Mouse (Mus musculus) lung, embryonic 16.5 days (tissue): ENCODE measurements around the gene Stx8. TPM values are rescaled to one million over a fixed set of nuclear protein-coding genes. Genes with fewer than 3 reads are reported as not detected.

ENCODE experiments used
- ATAC-seq: fragments of 200-750 bp; cut with Nextera tagmentation; 2 replicates; pipeline ENCODE4 v1.8.0; 2017; ENCODE audit warnings: low read depth, mild to moderate bottlenecking, moderate library complexity
- H3K27ac ChIP-seq: fragments of 300-500 bp; sonication (generic); 2 replicates; pipeline ENCODE4 v1.5.1; 2014; ENCODE audit warnings: mild to moderate bottlenecking, control low read depth, low read length
- H3K27me3 ChIP-seq: fragments of 300-500 bp; sonication (generic); 2 replicates; pipeline ENCODE4 v1.6.1; 2014; ENCODE audit warnings: low read depth, low read length, mixed read lengths; ENCODE audit not compliant: control insufficient read depth, insufficient read depth
- H3K36me3 ChIP-seq: fragments of 300-500 bp; sonication (generic); 2 replicates; pipeline ENCODE4 v1.6.1; 2014; ENCODE audit warnings: low read length; ENCODE audit not compliant: control insufficient read depth, insufficient read depth
- H3K4me1 ChIP-seq: fragments of 300-500 bp; sonication (generic); replicated peaks from 2 replicates; pipeline ENCODE4 v1.6.1; 2014; ENCODE audit warnings: low read length, mixed read lengths; ENCODE audit not compliant: control insufficient read depth, insufficient read depth
- H3K4me2 ChIP-seq: fragments of 300-500 bp; sonication (generic); 2 replicates; pipeline ENCODE4 v1.6.1; 2014; ENCODE audit warnings: low read depth, low read length, control low read depth
- H3K4me3 ChIP-seq: fragments of 300-500 bp; sonication (generic); 2 replicates; pipeline ENCODE4 v1.5.1; 2014; ENCODE audit warnings: mild to moderate bottlenecking, low read length, control low read depth
- H3K9ac ChIP-seq: fragments of 300-500 bp; sonication (generic); 2 replicates; pipeline ENCODE4 v1.6.1; 2014; ENCODE audit warnings: low read length, control low read depth
- H3K9me3 ChIP-seq: fragments of 300-500 bp; sonication (generic); 2 replicates; pipeline ENCODE4 v1.6.1; 2016; ENCODE audit warnings: low read length; ENCODE audit not compliant: control insufficient read depth
- WGBS: fragments of 180-500 bp; shearing (Covaris S2); extraction: QIAGEN DNeasy Blood & Tissue Kit; methylation state at CpG from one replicate; pipeline ENCODE4 v1.1.7; 2014; 5-methylcytosine and 5-hydroxymethylcytosine counted together
- polyA plus RNA-seq: library from polyadenylated mRNA; unstranded; fragments of >200 nt; fragmentation: Nextera tagmentation; extraction: Ambion mirVana; gene quantifications from 2 replicates; pipeline ENCODE4 v1.2.1, GENCODE M21; 2015

Stx8 gene
- polyA plus RNA-seq = 59.3 and 64.7 TPM in 2 replicates

GRCm38 (mm10) chr11:67965905-67966878 is at the start of gene Stx8:
Gene Stx8, plus strand, starts transcription at chr11:67966193.
- under 1% methylated on average over 28 of the region's 28 CpGs for WGBS
- peak within 1 kb of the TSS; percentile 68 for H3K4me2 ChIP-seq
- H3K36me3 ChIP-seq = no peaks in the 10 kb centered on the region
- H3K9me3 ChIP-seq = no peaks in the 10 kb centered on the region
- peak within 1 kb of the TSS; percentile 85 for H3K9ac ChIP-seq
- H3K4me1 ChIP-seq = peaks cover 13% of the 10 kb centered on the region
- H3K4me3 ChIP-seq = peak within 1 kb of the TSS; percentile 91
- H3K27me3 ChIP-seq = no peaks in the 10 kb centered on the region
- peak; percentile 89 for ATAC-seq
- H3K27ac ChIP-seq = peak within 1 kb of the TSS; percentile 5

GRCm38 (mm10) chr11:67917126-67917525 is 48.9 kb upstream of the Stx8 start:
- Histone ChIP-seq H3K9ac (no peak overlapping the region), H3K4me3 (no peak overlapping the region), H3K27ac (no peak overlapping the region), H3K36me3 (no peaks in the 10 kb centered on the region), H3K4me1 (peaks cover 5% of the 10 kb centered on the region; the same call in 1 of the 2 replicates), H3K9me3 (no peaks in the 10 kb centered on the region), H3K27me3 (peaks cover 12% of the 10 kb centered on the region), H3K4me2 (no peak overlapping the region)
- no peak for ATAC-seq
- WGBS = 59% methylated on average over 3 of the region's 3 CpGs

GRCm38 (mm10) chr11:67919593-67919992 is 46.4 kb upstream of the Stx8 start:
- Histone ChIP-seq H3K4me3 (no peak overlapping the region), H3K9ac (no peak overlapping the region), H3K27me3 (peaks cover 14% of the 10 kb centered on the region), H3K36me3 (no peaks in the 10 kb centered on the region), H3K4me1 (peaks cover 5% of the 10 kb centered on the region; the same call in 1 of the 2 replicates), H3K27ac (no peak overlapping the region), H3K9me3 (no peaks in the 10 kb centered on the region), H3K4me2 (no peak overlapping the region; the same call in 1 of the 2 replicates)
- WGBS = 43% methylated on average over 5 of the region's 5 CpGs
- ATAC-seq = no peak

DNA sequence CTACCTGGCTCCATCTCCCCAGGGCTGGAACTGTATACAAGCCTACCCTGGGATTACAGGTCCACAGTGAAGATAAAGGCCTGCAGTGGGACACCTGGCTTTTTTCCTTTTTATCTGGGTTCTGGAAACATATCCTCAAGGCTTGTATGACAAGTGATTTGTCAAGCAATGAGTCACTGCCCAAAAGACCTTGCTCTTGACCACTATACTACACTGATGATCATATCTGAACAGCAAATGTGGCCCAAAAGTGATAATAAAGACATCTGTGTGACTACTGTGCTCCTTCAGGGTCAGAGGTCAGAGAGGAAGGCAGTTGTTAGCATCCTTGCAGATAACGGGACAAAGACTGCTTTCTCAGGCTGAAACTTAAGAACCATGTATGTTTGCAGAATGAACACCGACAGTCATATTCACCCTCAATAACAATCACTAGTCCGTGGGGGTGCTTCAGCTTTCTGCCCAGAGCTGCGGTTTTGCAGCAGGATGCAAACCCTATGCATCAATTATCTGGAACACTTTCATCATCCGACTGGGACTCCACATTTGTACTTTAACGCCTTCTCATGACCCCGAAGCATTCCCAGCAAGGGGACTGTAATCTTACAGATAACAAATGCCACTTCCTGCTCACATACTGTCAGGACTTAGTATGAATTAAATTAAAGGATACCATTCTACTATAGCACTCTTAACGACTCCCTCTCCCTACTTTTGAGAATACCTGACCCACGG is 45.6 kb upstream of the Stx8 start:
- Histone ChIP-seq H3K9me3 (no peaks in the 10 kb centered on the region), H3K9ac (no peak overlapping the region; the same call in 1 of the 2 replicates), H3K4me2 (peak overlapping the region; percentile 79), H3K36me3 (no peaks in the 10 kb centered on the region), H3K4me3 (peak overlapping the region; percentile 77), H3K27ac (no peak overlapping the region), H3K4me1 (peaks cover 5% of the 10 kb centered on the region; the same call in 1 of the 2 replicates), H3K27me3 (peaks cover 14% of the 10 kb centered on the region)
- 26% methylated on average over 9 of the region's 9 CpGs for WGBS
- ATAC-seq = no peak

GRCm38 (mm10) chr11:67921091-67921826 is 44.7 kb upstream of the Stx8 start:
- Histone ChIP-seq H3K27ac (peak overlapping the region; percentile 92), H3K4me1 (peaks cover 5% of the 10 kb centered on the region; the same call in 1 of the 2 replicates), H3K36me3 (no peaks in the 10 kb centered on the region), H3K4me3 (peak overlapping the region; percentile 77), H3K27me3 (peaks cover 14% of the 10 kb centered on the region), H3K9ac (peak overlapping the region; percentile 80), H3K4me2 (peak overlapping the region; percentile 79), H3K9me3 (no peaks in the 10 kb centered on the region)
- WGBS = 2% methylated on average over 47 of the region's 47 CpGs
- ATAC-seq = peak; percentile 44

DNA sequence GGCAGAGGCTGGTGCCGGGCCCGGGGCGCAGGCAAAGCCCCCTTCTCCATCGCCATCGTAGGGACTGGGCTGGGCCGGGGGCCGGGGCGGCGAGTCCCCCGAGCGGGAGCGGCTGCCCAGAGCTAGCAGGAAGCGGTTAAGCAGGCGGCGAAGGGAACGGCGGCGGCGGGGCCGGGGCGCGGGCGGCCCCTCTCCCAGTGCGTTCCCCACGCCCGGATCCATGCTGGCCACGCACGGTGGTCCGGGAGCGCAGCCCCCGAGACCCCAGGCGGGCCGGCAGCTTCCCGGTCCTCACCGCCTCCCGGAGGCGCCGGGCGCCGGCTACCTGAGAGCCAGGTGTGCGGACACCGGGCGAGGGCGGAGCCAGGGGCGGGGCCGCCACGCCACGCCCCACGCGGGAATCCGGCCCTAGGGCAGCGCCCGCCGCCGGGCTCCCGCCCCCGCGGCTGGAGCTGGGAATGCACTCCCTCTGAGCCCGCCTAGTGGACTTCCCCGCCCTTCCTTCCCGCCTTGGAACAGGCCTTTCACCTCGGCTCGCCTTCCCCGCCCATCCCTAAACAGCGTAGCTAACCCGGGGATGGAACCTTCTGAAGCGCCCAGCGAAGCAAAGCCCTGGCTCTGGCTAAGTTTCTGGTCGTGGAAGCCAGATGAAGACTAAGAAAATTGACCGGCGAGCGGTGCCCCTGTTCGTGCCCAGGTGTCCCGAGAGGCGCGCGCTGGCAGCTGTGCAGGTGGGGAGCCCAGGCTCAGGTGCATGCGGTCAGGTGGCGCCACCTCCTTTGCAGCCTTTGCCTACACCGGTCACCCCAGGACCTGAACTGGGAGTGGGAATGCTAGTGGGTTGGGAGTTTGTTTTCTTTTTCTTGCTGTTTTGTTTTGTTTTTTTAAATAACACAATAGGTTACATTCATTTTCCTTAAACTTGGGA is 43.9 kb upstream of the Stx8 start, which contains the start of gene Usp43:
Gene Usp43, minus strand, starts transcription at position 327 of the 928 bp plus-strand sequence.
- ATAC-seq = peak; percentile 93
- Histone ChIP-seq H3K4me3 (peak within 1 kb of the TSS; percentile 77), H3K9me3 (no peaks in the 10 kb centered on the region), H3K9ac (peak within 1 kb of the TSS; percentile 80), H3K4me2 (peak within 1 kb of the TSS; percentile 79), H3K4me1 (peaks cover 5% of the 10 kb centered on the region; the same call in 1 of the 2 replicates), H3K36me3 (no peaks in the 10 kb centered on the region), H3K27me3 (peaks cover 14% of the 10 kb centered on the region), H3K27ac (peak within 1 kb of the TSS; percentile 92)
- WGBS = under 1% methylated on average over 64 of the region's 80 CpGs

DNA sequence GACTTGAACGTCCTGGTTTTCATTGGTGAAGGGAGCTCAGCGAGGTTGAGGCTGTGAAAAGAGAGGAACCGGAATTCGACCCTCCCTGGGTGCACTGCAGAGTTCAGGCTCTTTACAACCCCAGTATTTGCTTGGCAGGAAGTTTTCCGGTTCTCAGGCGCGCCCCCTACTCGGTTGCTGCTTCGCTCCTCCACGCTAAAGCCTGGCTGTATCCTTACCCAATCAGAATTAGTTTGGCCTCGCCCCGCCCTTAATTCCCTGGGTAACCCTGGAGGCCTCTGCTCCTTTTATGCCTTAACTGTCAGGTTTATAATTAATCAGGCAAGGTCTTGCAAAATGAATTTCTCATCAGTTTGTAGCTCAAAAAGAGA is 43.3 kb upstream of the Stx8 start:
- peaks cover 5% of the 10 kb centered on the region; the same call in 1 of the 2 replicates for H3K4me1 ChIP-seq
- peaks cover 14% of the 10 kb centered on the region for H3K27me3 ChIP-seq
- WGBS = under 1% methylated on average over 12 of the region's 12 CpGs
- H3K4me2 ChIP-seq = peak overlapping the region; percentile 79
- H3K9me3 ChIP-seq = no peaks in the 10 kb centered on the region
- H3K9ac ChIP-seq = peak overlapping the region; percentile 80
- peak overlapping the region; percentile 77 for H3K4me3 ChIP-seq
- no peaks in the 10 kb centered on the region for H3K36me3 ChIP-seq
- peak; percentile 87 for ATAC-seq
- H3K27ac ChIP-seq = peak overlapping the region; percentile 92

DNA sequence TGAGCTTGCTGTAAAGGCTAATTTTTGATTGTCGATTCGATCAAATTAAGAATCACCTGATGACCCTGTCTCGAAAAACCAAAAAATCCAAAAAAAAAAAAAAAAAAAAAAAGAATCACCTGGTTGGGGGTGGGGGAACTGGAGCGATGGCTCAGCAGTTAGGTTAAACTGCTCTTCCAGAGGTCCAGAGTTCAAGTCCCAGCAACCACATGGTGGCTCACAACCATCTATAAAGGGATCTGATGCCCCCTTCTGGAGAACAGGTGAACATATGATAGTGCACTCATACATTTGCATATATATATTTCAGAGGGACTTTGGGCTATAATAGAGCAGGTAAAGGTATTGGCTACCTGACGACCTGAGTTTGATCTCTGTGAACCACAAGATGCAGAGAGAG is 42.3 kb upstream of the Stx8 start:
- H3K9me3 ChIP-seq = no peaks in the 10 kb centered on the region
- 90% methylated on average over 5 of the region's 5 CpGs for WGBS
- peaks cover 14% of the 10 kb centered on the region for H3K27me3 ChIP-seq
- H3K36me3 ChIP-seq = no peaks in the 10 kb centered on the region
- peaks cover 5% of the 10 kb centered on the region; the same call in 1 of the 2 replicates for H3K4me1 ChIP-seq
- no peak for ATAC-seq
- no peak overlapping the region for H3K27ac ChIP-seq
- H3K4me3 ChIP-seq = no peak overlapping the region
- H3K4me2 ChIP-seq = no peak overlapping the region
- no peak overlapping the region for H3K9ac ChIP-seq
